In genomic region chr6:137613903-137614302, GRCm38 (mm10) we compare ENCODE assay signal across 7 mouse cellular contexts. TPM values are rescaled to one million over a fixed set of nuclear protein-coding genes. Genes with fewer than 3 reads are reported as not detected.
DNase-seq lines count a peak whose midpoint lies in the region; ATAC-seq and TF ChIP-seq lines count a peak whose summit lies in the region.

No protein-coding gene starts in this region.

- no peaks in the 10 kb centered on the region for H3K36me3 ChIP-seq in liver, adult 2 months (ENCODE audit: control insufficient read depth, insufficient read depth, low read length)
- no peaks in the 10 kb centered on the region for H3K36me3 ChIP-seq in liver, embryonic 11.5 days (ENCODE audit: control insufficient read depth, insufficient read depth, low read length)
- no peaks in the 10 kb centered on the region for H3K36me3 ChIP-seq in embryonic facial prominence, embryonic 14.5 days (ENCODE audit: control insufficient read depth, insufficient read depth, low read length)

- no peak for TF ChIP-seq POLR2A in liver, adult 2 months (IDR thresholded peaks at IDR 0.05; ENCODE audit: extremely low read depth, insufficient read depth, low read length)

- H3K27ac ChIP-seq in liver, adult 2 months (replicated peaks; ENCODE audit: insufficient read depth, low read depth, low read length): no peak overlapping the region
- no peak overlapping the region for H3K27ac ChIP-seq in liver, embryonic 11.5 days (ENCODE audit: low read depth, low read length)
- no peak overlapping the region for H3K27ac ChIP-seq in embryonic facial prominence, embryonic 14.5 days (replicated peaks; ENCODE audit: low read depth, low read length)

- 53% methylated on average over 4 of the region's 4 CpGs for WGBS in liver, adult 2 months
- 65% methylated on average over 4 of the region's 4 CpGs for WGBS in liver, embryonic 11.5 days
- 34% methylated on average over 4 of the region's 4 CpGs for WGBS in embryonic facial prominence, embryonic 14.5 days

- no peaks in the 10 kb centered on the region for H3K27me3 ChIP-seq in liver, adult 2 months (ENCODE audit: control insufficient read depth, insufficient read depth, low read length)
- no peaks in the 10 kb centered on the region for H3K27me3 ChIP-seq in liver, embryonic 11.5 days (replicated peaks; ENCODE audit: control insufficient read depth, insufficient read depth, low read length)
- H3K27me3 ChIP-seq in embryonic facial prominence, embryonic 14.5 days (replicated peaks; ENCODE audit: control insufficient read depth, insufficient read depth, low read length): no peaks in the 10 kb centered on the region

- no peak overlapping the region for H3K4me3 ChIP-seq in liver, adult 2 months (ENCODE audit: insufficient read depth, low read depth, low read length)
- H3K4me3 ChIP-seq in liver, embryonic 11.5 days (ENCODE audit: low read depth, low read length): no peak overlapping the region
- no peak overlapping the region for H3K4me3 ChIP-seq in embryonic facial prominence, embryonic 14.5 days (ENCODE audit: low read depth, low read length)

- H3K79me2 ChIP-seq in liver, adult 2 months (ENCODE audit: control insufficient read depth, insufficient read depth, low read length): no peaks in the 10 kb centered on the region

- intact Hi-C loops in heart, postnatal 36 days (cut with DNase I): no loop called here

- no peaks in the 10 kb centered on the region for H3K9me3 ChIP-seq in liver, embryonic 11.5 days (ENCODE audit: control insufficient read depth, low read length)
- no peaks in the 10 kb centered on the region for H3K9me3 ChIP-seq in embryonic facial prominence, embryonic 14.5 days (ENCODE audit: control insufficient read depth, low read length)

- H3K4me1 ChIP-seq in liver, adult 2 months (ENCODE audit: control insufficient read depth, insufficient read depth, low read length): no peaks in the 10 kb centered on the region
- H3K4me1 ChIP-seq in liver, embryonic 11.5 days (replicated peaks; ENCODE audit: control insufficient read depth, insufficient read depth, low read length): no peaks in the 10 kb centered on the region
- no peaks in the 10 kb centered on the region; the same call in 1 of the 2 replicates for H3K4me1 ChIP-seq in embryonic facial prominence, embryonic 14.5 days (ENCODE audit: control insufficient read depth, insufficient read depth, low read length)

- DNase-seq in liver, adult 2 months (ENCODE audit: extremely low read depth, low read depth, low spot score): peak; percentile 5
- no peak for DNase-seq in liver, embryonic 11.5 days (ENCODE audit: low spot score)
- DNase-seq in embryonic facial prominence, embryonic 14.5 days (ENCODE audit: low spot score): peak; percentile 54
- peak; percentile 41 to 48 for DNase-seq in heart, postnatal 36 days
- peak; percentile 25 for DNase-seq in lung, postnatal 14 days
- DNase-seq in thymus, postnatal 4 days: no peak
- no peak for DNase-seq in left cerebral cortex, adult 8-10 months (ENCODE audit: low spot score in 2 of 2)

- H3K9ac ChIP-seq in liver, adult 2 months (ENCODE audit: low read depth, low read length): no peak overlapping the region
- H3K9ac ChIP-seq in liver, embryonic 11.5 days (ENCODE audit: low read depth, low read length): no peak overlapping the region
- no peak overlapping the region for H3K9ac ChIP-seq in embryonic facial prominence, embryonic 14.5 days (ENCODE audit: low read depth, low read length)

- ATAC-seq in liver, embryonic 11.5 days (replicated peaks; ENCODE audit: low FRiP score): no peak
- peak; percentile 30; the same call in 1 of the 2 replicates for ATAC-seq in embryonic facial prominence, embryonic 14.5 days (ENCODE audit: low read depth)

- no peak overlapping the region for H3K4me2 ChIP-seq in liver, embryonic 11.5 days
- no peak overlapping the region for H3K4me2 ChIP-seq in embryonic facial prominence, embryonic 14.5 days (ENCODE audit: low read depth, low read length)

- TF ChIP-seq CTCF in liver, adult 2 months (IDR thresholded peaks at IDR 0.05; ENCODE audit: low read depth, low read length): no peak

RNA-seq across cellular contexts. Expression of gene Eps8, which starts 40.8 kb away (rescaled TPM):
- 2.2 TPM in 2 replicates for total RNA-seq in liver, adult 2 months (2014; rRNA removed)
- polyA plus RNA-seq in liver, adult 2 months (2012; rRNA removed): 0.67 and 0.89 TPM in 2 replicates
- 2.5 and 2.7 TPM in 2 replicates for polyA plus RNA-seq in liver, embryonic 11.5 days (2014; fragmentation: Nextera tagmentation; extraction: Ambion mirVana)
- polyA plus RNA-seq in embryonic facial prominence, embryonic 14.5 days (2014; fragmentation: Nextera tagmentation; extraction: Ambion mirVana): 28.7 and 35.9 TPM in 2 replicates
- total RNA-seq in heart, postnatal 36 days (2021): 10 to 100 TPM; 12.8 to 14.1 TPM
- total RNA-seq in left cerebral cortex, adult 8-10 months (2022): 10 to 100 TPM; 26.7 to 32.0 (median 30.2) TPM

Comparison
In these comparisons a context has a peak if more than half of its experiments do, and no peak if none do; other contexts are left out.
1. DNase-seq: peak in liver, adult 2 months (single experiment), embryonic facial prominence, embryonic 14.5 days (single experiment), heart, postnatal 36 days (2 of 2) and lung, postnatal 14 days (single experiment); none in liver, embryonic 11.5 days (single experiment), thymus, postnatal 4 days (single experiment) and left cerebral cortex, adult 8-10 months (0 of 2).